Mouse (Mus musculus) frontal cortex, adult 2 months (tissue): ENCODE measurements around the gene Mitf. TPM values are rescaled to one million over a fixed set of nuclear protein-coding genes. Genes with fewer than 3 reads are reported as not detected.

ENCODE experiments used
- DNase-seq, 2 experiments: peaks; one replicate each; pipeline ENCODE4 v3.0.0; 2022; ENCODE audit warnings: low spot score in 1 of 2; ENCODE audit errors: extremely low spot score in 1 of 2
- polyA plus RNA-seq: library from polyadenylated mRNA; depleted of rRNA; stranded (reverse); fragments of >200 nt; gene quantifications from 2 replicates; pipeline ENCODE4 v1.2.3, GENCODE M21; 2012

Gene Mitf
- polyA plus RNA-seq, 1 experiment, result 13.3 TPM

- DNase-seq, result no peak
These were observed 70.1 kb downstream of the Mitf start for GRCm38 (mm10) chr6:97876990-97877389.

GRCm38 (mm10) chr6:97877492-97877891, 70.6 kb downstream of the Mitf start:
- no peak for DNase-seq

DNA sequence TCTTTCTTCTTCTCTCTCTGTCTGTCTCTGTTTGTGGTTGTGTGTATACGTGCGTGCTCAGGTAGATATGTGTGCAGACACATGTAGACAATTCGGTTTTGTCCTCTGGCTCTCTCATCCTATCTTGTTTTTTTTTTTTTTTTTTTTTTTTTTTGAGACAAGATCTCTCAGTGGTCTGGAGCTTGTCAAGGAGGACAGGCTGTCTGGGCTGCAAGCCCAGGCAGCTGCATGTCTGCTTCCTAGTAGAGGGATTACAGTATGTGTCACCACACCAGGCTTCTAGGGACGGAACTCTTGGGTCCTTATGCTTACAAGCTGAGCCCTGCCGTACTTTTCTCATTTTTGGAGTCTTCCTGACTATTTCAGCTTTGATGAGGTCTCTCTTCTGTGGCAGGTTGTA, 73.5 kb downstream of the Mitf start:
- no peak for DNase-seq

DNA sequence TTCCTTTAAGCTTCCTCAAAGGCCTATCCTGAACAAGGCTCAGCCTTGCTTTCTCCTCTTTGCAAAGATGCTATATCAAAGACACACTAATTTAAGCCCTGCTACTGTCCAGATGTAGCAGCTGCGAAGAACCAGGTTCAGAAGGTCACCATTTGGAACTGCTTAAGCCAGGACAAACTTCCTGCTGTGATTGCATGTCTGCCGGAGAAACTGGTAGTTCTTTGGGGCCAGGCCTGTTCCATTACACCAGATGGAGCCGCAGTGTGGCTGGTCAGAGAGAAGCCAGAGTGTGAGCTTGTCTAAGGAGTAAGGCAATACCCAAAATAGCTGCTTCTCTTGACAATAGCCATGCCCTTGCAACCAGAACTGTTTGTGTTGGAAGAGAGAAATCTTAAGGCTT, 75.1 kb downstream of the Mitf start:
- DNase-seq, result no peak

DNA sequence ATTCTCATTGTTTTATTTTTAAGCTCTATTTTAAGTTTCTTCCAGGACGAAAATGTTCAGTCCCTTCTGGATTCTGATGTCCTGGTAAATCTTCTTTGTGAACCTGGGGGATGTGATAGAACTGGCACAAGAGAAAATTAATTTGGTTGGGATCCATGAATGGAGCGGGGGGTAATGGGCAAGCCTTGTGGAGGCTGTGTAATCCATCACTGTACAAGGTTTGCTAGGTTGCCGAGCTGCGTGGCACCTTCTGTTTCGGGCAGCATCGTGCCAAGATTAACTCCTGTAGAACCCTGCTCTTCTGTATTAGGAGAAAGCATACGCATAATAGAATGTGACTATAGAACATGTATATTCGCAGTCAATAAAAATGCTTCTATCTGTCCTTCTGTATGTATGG, 76.1 kb downstream of the Mitf start:
- no peak for DNase-seq

GRCm38 (mm10) chr6:97883496-97883895, 76.6 kb downstream of the Mitf start:
- peak in 1 of 2 experiments; percentile 22 for DNase-seq

DNA sequence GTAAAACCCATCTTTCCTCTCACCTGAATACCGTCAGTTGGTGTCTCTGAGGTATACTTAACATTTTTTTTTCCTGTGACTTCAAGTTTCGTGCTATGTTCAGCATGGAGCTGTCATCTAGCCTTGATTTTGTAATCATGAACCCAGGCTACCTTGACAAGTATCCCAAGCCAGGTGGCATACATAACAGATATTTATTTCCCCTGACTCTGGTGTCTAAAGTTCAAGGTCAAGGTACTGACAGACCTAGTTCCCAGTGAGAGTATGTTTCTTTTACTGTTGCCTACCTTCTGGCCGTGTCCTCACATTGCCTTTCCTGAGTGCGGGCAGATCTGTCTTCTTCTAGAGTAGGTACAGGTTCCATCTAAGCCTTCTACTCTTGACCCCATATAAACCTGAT, 78.1 kb downstream of the Mitf start:
- DNase-seq, result no peak

- no peak for DNase-seq
These were observed 78.8 kb downstream of the Mitf start for GRCm38 (mm10) chr6:97885606-97886005.

GRCm38 (mm10) chr6:97887893-97888292, 81.0 kb downstream of the Mitf start:
- no peak for DNase-seq

- DNase-seq, result no peak
These were observed 81.7 kb downstream of the Mitf start for GRCm38 (mm10) chr6:97888596-97888995.

- no peak for DNase-seq
These were observed 86.7 kb downstream of the Mitf start for GRCm38 (mm10) chr6:97893546-97893945.

GRCm38 (mm10) chr6:97897191-97897590, 90.3 kb downstream of the Mitf start:
- DNase-seq, result no peak

- no peak for DNase-seq
These were observed 91.2 kb downstream of the Mitf start for GRCm38 (mm10) chr6:97898085-97898484.

GRCm38 (mm10) chr6:97901561-97901960, 94.7 kb downstream of the Mitf start:
- no peak for DNase-seq

DNA sequence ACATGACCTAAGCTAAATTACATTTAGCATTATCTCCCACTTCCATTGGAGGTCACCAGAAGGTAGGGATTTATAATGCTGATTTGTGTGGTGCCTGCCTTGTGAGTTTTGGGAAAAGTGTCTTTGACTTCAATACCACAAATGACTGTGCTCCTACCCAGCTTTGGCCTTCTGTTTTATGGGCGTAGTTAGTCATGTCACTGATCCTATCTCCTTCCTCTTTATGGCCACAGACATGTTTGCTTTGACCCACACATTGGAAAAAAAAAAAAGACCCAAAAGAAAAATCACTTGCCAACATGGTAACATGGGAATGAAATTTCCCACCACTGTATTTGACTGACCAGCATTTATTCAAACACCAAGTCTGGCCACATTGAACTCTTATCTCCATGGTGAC, 95.4 kb downstream of the Mitf start:
- DNase-seq, result no peak

GRCm38 (mm10) chr6:97914768-97915167, 107.9 kb downstream of the Mitf start:
- DNase-seq, result no peak

DNA sequence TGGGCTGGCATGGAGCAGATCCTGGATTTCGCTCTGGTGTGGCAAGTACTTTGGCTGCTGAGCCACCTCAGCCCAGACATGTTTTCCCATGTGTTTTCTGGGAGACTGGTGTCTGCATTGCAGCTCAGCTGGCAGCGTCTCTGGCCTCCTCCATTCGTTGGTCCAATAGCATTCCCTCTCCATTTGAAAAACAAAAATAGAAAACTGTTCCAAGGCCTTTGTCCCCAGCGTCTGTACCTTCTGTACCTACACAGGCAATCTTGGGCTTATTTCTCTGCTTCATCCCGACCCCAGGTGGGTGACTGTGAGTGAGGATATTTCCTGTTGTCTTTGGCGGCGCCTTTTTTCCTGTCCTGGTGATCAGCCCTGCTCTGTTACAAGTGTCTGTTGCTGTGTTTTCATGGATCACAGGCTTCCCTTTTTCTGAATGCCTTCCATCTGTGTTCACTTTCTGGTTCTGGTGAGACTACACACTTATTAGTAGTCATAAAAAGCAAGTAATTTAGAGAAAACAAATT, 109.6 kb downstream of the Mitf start:
- no peak for DNase-seq

- DNase-seq, result no peak
These were observed 111.2 kb downstream of the Mitf start for GRCm38 (mm10) chr6:97918051-97918450.

DNA sequence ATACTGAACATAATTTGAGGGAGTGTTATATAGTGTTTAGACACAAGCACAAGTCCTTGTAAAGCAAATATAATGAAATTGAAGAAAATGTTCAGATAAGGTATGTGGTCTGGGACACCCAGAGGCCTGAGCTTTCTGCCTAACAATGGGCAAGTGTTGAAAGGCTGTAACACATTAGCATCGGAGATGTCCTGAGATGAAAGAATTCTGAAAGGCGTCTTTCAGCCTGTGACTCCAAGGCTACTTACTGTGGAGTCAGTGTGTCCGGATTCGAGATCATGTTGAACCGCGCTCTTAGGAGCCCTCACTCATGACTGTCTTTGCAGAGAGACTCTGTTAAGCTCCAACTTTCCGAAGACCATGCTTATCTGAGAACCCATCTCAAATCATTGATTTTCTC, 111.6 kb downstream of the Mitf start:
- no peak for DNase-seq

DNA sequence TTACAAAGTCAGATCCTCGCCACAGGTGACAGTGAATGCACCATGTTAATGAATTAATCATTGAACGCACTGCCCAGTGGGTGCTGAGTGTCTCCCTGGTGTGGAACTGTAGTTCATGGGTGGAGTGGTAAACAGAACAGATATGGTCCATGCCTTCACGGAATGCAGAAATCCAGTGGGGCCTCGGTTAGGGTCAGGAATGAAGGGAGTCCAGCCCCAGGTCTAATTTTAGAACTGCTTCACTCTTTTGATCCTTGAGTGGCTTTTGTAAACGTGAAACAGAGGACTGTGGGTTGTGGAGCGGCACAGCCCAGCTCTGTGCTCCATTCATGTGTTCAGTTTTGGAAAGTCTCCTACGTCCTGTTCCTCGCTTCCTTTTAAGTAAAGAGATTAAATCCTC, 112.4 kb downstream of the Mitf start:
- no peak for DNase-seq

DNA sequence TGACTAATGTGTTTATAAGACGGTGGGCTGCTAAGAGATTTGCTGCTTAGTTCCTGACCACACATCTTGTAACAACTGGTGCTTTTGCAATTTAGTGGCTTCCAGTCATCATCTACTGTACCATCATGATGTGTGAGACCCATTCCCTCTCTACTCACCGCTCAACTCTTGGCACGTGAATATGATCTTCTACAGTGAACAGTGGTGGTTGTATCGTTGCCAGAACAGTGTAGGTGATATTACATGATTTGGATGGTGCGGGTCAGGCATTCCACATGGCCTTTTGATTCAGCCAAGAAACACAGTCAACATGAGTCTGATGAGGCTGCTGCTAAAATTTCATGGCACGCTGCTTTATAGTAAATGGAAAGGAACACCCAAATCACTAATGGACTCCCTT, 114.7 kb downstream of the Mitf start:
- DNase-seq, result no peak

- no peak for DNase-seq
These were observed 117.4 kb downstream of the Mitf start for GRCm38 (mm10) chr6:97924221-97924620.

- no peak for DNase-seq
These were observed 122.2 kb downstream of the Mitf start for GRCm38 (mm10) chr6:97929051-97929450.
